Mouse (Mus musculus) heart, postnatal 0 days (tissue): Measurements from ENCODE around the gene Bcl9.

Experiments
- CTCF ChIP-seq: IDR thresholded peaks from 2 replicates; pipeline ENCODE4 v1.5.1; 2016; ENCODE audit warnings: antibody characterized with exemption, control low read depth, low read depth
- EP300 ChIP-seq: IDR thresholded peaks from 2 replicates; pipeline ENCODE4 v1.6.1; 2016; ENCODE audit warnings: antibody characterized with exemption, low read depth

DNA sequence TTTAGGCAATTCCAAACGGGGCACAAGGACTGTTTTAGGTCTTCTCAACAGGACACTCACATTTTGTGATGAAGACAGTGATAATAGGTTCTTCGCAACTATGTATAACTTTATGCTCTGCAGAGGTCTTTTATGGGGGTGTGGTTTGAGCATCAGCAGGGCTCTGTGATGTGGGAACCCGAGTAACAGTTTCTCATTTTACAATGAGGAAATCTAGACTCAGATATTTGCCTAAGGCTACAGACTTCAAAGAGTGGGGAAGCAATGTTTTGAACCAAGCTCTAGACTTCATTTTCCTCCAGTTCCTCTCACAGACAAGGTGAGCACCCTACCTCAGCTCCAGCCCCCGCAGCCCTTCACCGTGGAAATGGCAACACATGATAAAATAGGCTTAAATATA, 23.8 kb downstream of the Bcl9 start:
- no peak for TF ChIP-seq CTCF
- TF ChIP-seq EP300: no peak
